Comparison of ENCODE assay signal across 20 mouse cellular contexts in the genomic region with DNA sequence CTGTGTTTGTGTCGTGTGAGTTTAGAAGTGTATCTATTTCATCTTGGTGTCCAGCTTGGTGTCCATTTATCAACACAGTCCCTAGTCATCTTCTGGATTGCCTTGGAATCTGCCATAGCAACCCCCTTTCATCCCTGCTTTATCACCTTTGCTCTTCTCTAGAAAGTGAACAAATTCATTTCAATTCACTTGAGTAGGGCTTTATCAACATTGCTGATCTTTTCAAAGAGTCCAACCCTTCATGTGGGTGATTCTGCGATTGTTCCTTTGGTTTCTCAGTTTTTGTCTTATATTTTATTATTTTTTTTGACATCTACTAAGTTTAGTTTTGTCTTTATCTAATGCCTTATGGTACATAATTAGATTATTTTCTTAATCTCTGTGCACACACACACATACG.
DNase-seq lines count a peak whose midpoint lies in the region; ATAC-seq and TF ChIP-seq lines count a peak whose summit lies in the region.
"Had no signal": no experiment of that assay in that cellular context is flagged by ENCODE, and none has a peak within 500 bp of the region (broad histone marks: within the 10 kb centered on the region; RNA-seq: fewer than 3 reads in every experiment).

No protein-coding gene starts in this region.

- 0 out of 4 replicates have a peak, but pooled peaks of 1 of the 2 experiments have one; percentile 25 for TF ChIP-seq EP300 in MEL (IDR thresholded peaks at IDR 0.05; ENCODE audit: low read depth in 1 of 2, low read length in 2 of 2)

- no peak for TF ChIP-seq RAD21 in MEL (IDR thresholded peaks at IDR 0.05; ENCODE audit: low read depth, low read length)

- no peaks in the 10 kb centered on the region for H3K9me3 ChIP-seq in MEL (replicated peaks; ENCODE audit: insufficient read depth, low read length)
- H3K9me3 ChIP-seq: G1E had no signal

- peaks cover 0 to 3% of the 10 kb centered on the region in 2 experiments; a peak in 2 of 4 replicates for H3K4me1 ChIP-seq in MEL (ENCODE audit: control insufficient read depth in 1 of 2, insufficient read depth in 2 of 2, low read length in 2 of 2)
- 0 out of 2 replicates have a peak, but pooled peaks cover 3% of the 10 kb centered on the region for H3K4me1 ChIP-seq in lung, adult 2 months (ENCODE audit: control insufficient read depth, insufficient read depth, low read length)

- ATAC-seq in megakaryocyte-erythroid progenitor cell, adult 5-6 weeks (replicated peaks; ENCODE audit: low FRiP score, low TSS enrichment, poor library complexity, severe bottlenecking) = peak; percentile 45
- ATAC-seq: activated CD4-positive, CD25-positive, alpha-beta regulatory T cell, adult 4 months; CD4-positive, CD25-positive, alpha-beta regulatory T cell, adult 4 months; Patski had no signal

- no peak overlapping the region for H3K27ac ChIP-seq in MEL (ENCODE audit: control insufficient read depth, low read depth, low read length)

- peaks cover 9% of the 10 kb centered on the region; the same call in 1 of the 2 replicates for H3K79me2 ChIP-seq in MEL (ENCODE audit: control insufficient read depth, insufficient read depth, low read length, poor library complexity)

- H3K27me3 ChIP-seq in MEL (ENCODE audit: control insufficient read depth in 1 of 2, insufficient read depth in 2 of 2, low read length in 2 of 2) = no peaks in the 10 kb centered on the region
- H3K27me3 ChIP-seq: CH12.LX, Patski had no signal

- WGBS in lung, adult 2 months = 88% methylated on average over 3 of the region's 3 CpGs

- no peak overlapping the region for H3K9ac ChIP-seq in MEL (ENCODE audit: control insufficient read depth, low read depth, low read length, poor library complexity, severe bottlenecking)

- no peak overlapping the region for H3K4me3 ChIP-seq in MEL (ENCODE audit: control insufficient read depth in 1 of 2, insufficient read depth in 1 of 2, low read depth in 2 of 2, low read length in 2 of 2)
- no peak overlapping the region for H3K4me3 ChIP-seq in lung, adult 2 months (replicated peaks; ENCODE audit: extremely low read depth, low read depth, low read length)

- no peak for TF ChIP-seq CTCF in MEL (IDR thresholded peaks at IDR 0.05 in 2 of 3, conservative IDR thresholded peaks at IDR 0.05 in 1 of 3; ENCODE audit: control insufficient read depth in 1 of 3, insufficient read depth in 1 of 3, low read depth in 2 of 3, low read length in 3 of 3, poor library complexity in 1 of 3, severe bottlenecking in 1 of 3)
- no peak for TF ChIP-seq CTCF in lung, adult 2 months (IDR thresholded peaks at IDR 0.05; ENCODE audit: insufficient read depth, low read length)

- peaks cover 0 to 10% of the 10 kb centered on the region in 2 experiments; a peak in 2 of 4 replicates for H3K36me3 ChIP-seq in MEL (ENCODE audit: control insufficient read depth in 1 of 2, insufficient read depth in 2 of 2, low read length in 2 of 2)

- TF ChIP-seq POLR2A in MEL (IDR thresholded peaks at IDR 0.05; ENCODE audit: control insufficient read depth in 1 of 2, insufficient read depth in 1 of 2, low read depth in 1 of 2, low read length in 2 of 2, poor library complexity in 1 of 2) = no peak
- no peak for TF ChIP-seq POLR2A in lung, adult 2 months (IDR thresholded peaks at IDR 0.05; ENCODE audit: borderline replicate concordance, extremely low read depth, low read depth, low read length)

- no peak for DNase-seq in MEL (ENCODE audit: low read depth, low spot score)
- no peak for DNase-seq in layer of hippocampus, postnatal 10 days (ENCODE audit: low spot score in 2 of 2)
- no peak for DNase-seq in lung, adult 2 months
- DNase-seq: adrenal gland, adult 2 months; adrenal gland, adult 8-10 months; adrenal gland, postnatal 10 days; adrenal gland, postnatal 14 days; adrenal gland, postnatal 25 days; adrenal gland, postnatal 36 days; B cell, adult 2 months; cerebellum, adult 11 months; cerebellum, adult 11-12 months; cerebellum, adult 18-20 months; cerebellum, adult 2 months had no signal

TF ChIP-seq in MEL, 35 proteins besides CTCF, POLR2A, EP300 and RAD21:
- TF ChIP-seq GABPA (IDR thresholded peaks at IDR 0.05; ENCODE audit: low read depth, low read length) = no peak
- TF ChIP-seq E2F4 (IDR thresholded peaks at IDR 0.05; ENCODE audit: borderline replicate concordance, low read depth, low read length) = no peak
- TF ChIP-seq GATA1 (IDR thresholded peaks at IDR 0.05; ENCODE audit: low read depth, low read length) = peak; percentile 83
- TF ChIP-seq ZKSCAN1 (IDR thresholded peaks at IDR 0.05; ENCODE audit: low read depth, low read length) = no peak
- no peak for TF ChIP-seq MYB (IDR thresholded peaks at IDR 0.05; ENCODE audit: low read depth, low read length)
- TF ChIP-seq JUND (IDR thresholded peaks at IDR 0.05; ENCODE audit: low read depth, low read length) = no peak
- no peak for TF ChIP-seq NRF1 (IDR thresholded peaks at IDR 0.05; ENCODE audit: insufficient read depth, low read depth, low read length, poor library complexity, severe bottlenecking)
- no peak for TF ChIP-seq UBTF (IDR thresholded peaks at IDR 0.05; ENCODE audit: borderline replicate concordance, insufficient read depth, low read depth, low read length)
- TF ChIP-seq ETS1 (IDR thresholded peaks at IDR 0.05; ENCODE audit: low read depth, low read length) = no peak
- peak; percentile 22; the same call in 1 of the 2 replicates for TF ChIP-seq TCF12 (IDR thresholded peaks at IDR 0.05; ENCODE audit: low read depth, low read length)
